Mouse (Mus musculus) CH12.LX (cell line): ENCODE results near the gene Ebf1. TPM values are rescaled to one million over a fixed set of nuclear protein-coding genes. Genes with fewer than 3 reads are reported as not detected.

Experiments
- DNase-seq: peaks from one replicate; pipeline ENCODE4 v3.0.0-alpha.2; 2013; ENCODE audit errors: extremely low read depth
- H3K27ac ChIP-seq: 2 replicates; pipeline ENCODE4 v1.5.1; 2012; ENCODE audit warnings: low read depth, mild to moderate bottlenecking, control low read depth, moderate library complexity; ENCODE audit not compliant: insufficient read depth
- H3K27me3 ChIP-seq: replicated peaks from 2 replicates; pipeline ENCODE3; 2012; ENCODE audit warnings: inconsistent platforms
- H3K36me3 ChIP-seq, 2 experiments: replicated peaks in 1 of 2; 2 replicates each; pipeline versions ENCODE3 to v1.6.1; 2012; ENCODE audit warnings: inconsistent platforms in 1 of 2, low read length in 1 of 2, mild to moderate bottlenecking in 1 of 2, mixed read lengths in 1 of 2, moderate library complexity in 1 of 2; ENCODE audit not compliant: control insufficient read depth in 1 of 2, insufficient read depth in 1 of 2
- H3K4me1 ChIP-seq, 2 experiments: 2 replicates each; pipeline ENCODE4 v1.6.1; 2012; ENCODE audit warnings: inconsistent platforms in 1 of 2, moderate library complexity in 1 of 2; ENCODE audit not compliant: insufficient read depth in 2 of 2, control insufficient read depth in 1 of 2
- H3K4me2 ChIP-seq: 2 replicates; pipeline ENCODE4 v1.6.1; 2012; ENCODE audit warnings: low read depth, mild to moderate bottlenecking, control low read depth; ENCODE audit not compliant: poor library complexity, insufficient read depth, severe bottlenecking
- H3K4me3 ChIP-seq, 3 experiments: fragments of 150-350 bp in 1 of 3; sonication (generic) in 1 of 3; replicated peaks in 1 of 3; 2 replicates each; pipeline versions ENCODE3 to v1.5.1; 2011 to 2012; ENCODE audit warnings: low read depth in 2 of 3, low read length in 2 of 3, mild to moderate bottlenecking in 2 of 3, moderate library complexity in 2 of 3, control low read depth in 1 of 3, improper control_type of control experiment in 1 of 3, inconsistent platforms in 1 of 3, mixed read lengths in 1 of 3; ENCODE audit not compliant: poor library complexity in 1 of 3
- H3K79me2 ChIP-seq: replicated peaks from 2 replicates; pipeline ENCODE4 v1.6.1; 2012; ENCODE audit warnings: mild to moderate bottlenecking, moderate library complexity; ENCODE audit not compliant: control insufficient read depth, poor library complexity, insufficient read depth, severe bottlenecking; ENCODE audit errors: extremely low read depth
- H3K9ac ChIP-seq: 2 replicates; pipeline ENCODE4 v1.6.1; 2012; ENCODE audit warnings: low read depth, mild to moderate bottlenecking, control low read depth, moderate library complexity; ENCODE audit not compliant: insufficient read depth
- H3K9me3 ChIP-seq: replicated peaks from 2 replicates; pipeline ENCODE3; 2012; ENCODE audit warnings: low read length, inconsistent platforms, mixed read lengths
- BHLHE40 ChIP-seq: IDR thresholded peaks from 2 replicates; pipeline ENCODE4 v1.6.1; 2011; ENCODE audit warnings: mild to moderate bottlenecking, low read depth, low read length, improper control_type of control experiment
- CHD1 ChIP-seq: IDR thresholded peaks from 2 replicates; pipeline ENCODE4 v1.6.1; 2012; ENCODE audit warnings: low read depth, low read length, improper control_type of control experiment, inconsistent platforms
- CHD2 ChIP-seq: IDR thresholded peaks from 2 replicates; pipeline ENCODE4 v1.6.1; 2011; ENCODE audit warnings: low read length, improper control_type of control experiment
- CTCF ChIP-seq, 2 experiments: IDR thresholded peaks in 1 of 2; conservative IDR thresholded peaks in 1 of 2; 2 replicates each; pipeline ENCODE4 v1.5.1; 2011 to 2012; ENCODE audit warnings: low read depth in 2 of 2, low read length in 2 of 2, improper control_type of control experiment in 1 of 2, inconsistent platforms in 1 of 2, mild to moderate bottlenecking in 1 of 2, moderate library complexity in 1 of 2
- E2F4 ChIP-seq: IDR thresholded peaks from 2 replicates; pipeline ENCODE4 v1.6.1; 2011; ENCODE audit warnings: low read depth, low read length, improper control_type of control experiment; ENCODE audit not compliant: insufficient replicate concordance
- EP300 ChIP-seq: IDR thresholded peaks from 2 replicates; pipeline ENCODE4 v1.6.1; 2011; ENCODE audit warnings: low read length, improper control_type of control experiment
- ETS1 ChIP-seq: conservative IDR thresholded peaks from 2 replicates; pipeline ENCODE4 v1.6.1; 2012; ENCODE audit warnings: low read depth, mild to moderate bottlenecking, inconsistent platforms, low read length, improper control_type of control experiment, moderate library complexity
- IRF4 ChIP-seq: IDR thresholded peaks from 2 replicates; pipeline ENCODE4 v1.6.1; 2014; ENCODE audit warnings: low read depth, mild to moderate bottlenecking, inconsistent platforms, low read length, improper control_type of control experiment
- JUND ChIP-seq: conservative IDR thresholded peaks from 2 replicates; pipeline ENCODE4 v1.6.1; 2011; ENCODE audit warnings: low read depth, low read length, improper control_type of control experiment
- KAT2A ChIP-seq: IDR thresholded peaks from 2 replicates; pipeline ENCODE4 v1.6.1; 2012; ENCODE audit warnings: low read length, improper control_type of control experiment, inconsistent platforms; ENCODE audit not compliant: insufficient replicate concordance
- MAFK ChIP-seq: IDR thresholded peaks from 2 replicates; pipeline ENCODE4 v1.6.1; 2011; ENCODE audit warnings: low read length, improper control_type of control experiment; ENCODE audit not compliant: insufficient replicate concordance
- MAX ChIP-seq: IDR thresholded peaks from 2 replicates; pipeline ENCODE4 v1.6.1; 2011; ENCODE audit warnings: low read length, improper control_type of control experiment
- MEF2A ChIP-seq: IDR thresholded peaks from 2 replicates; pipeline ENCODE4 v1.6.1; 2014; ENCODE audit warnings: low read depth, mild to moderate bottlenecking, inconsistent platforms, low read length, improper control_type of control experiment, borderline replicate concordance
- MXI1 ChIP-seq: IDR thresholded peaks from 2 replicates; pipeline ENCODE4 v1.6.1; 2011; ENCODE audit warnings: mild to moderate bottlenecking, low read depth, low read length, improper control_type of control experiment
- NELFE ChIP-seq: IDR thresholded peaks from 2 replicates; pipeline ENCODE4 v1.6.1; 2011; ENCODE audit warnings: low read depth, low read length, improper control_type of control experiment
- NRF1 ChIP-seq: IDR thresholded peaks from 2 replicates; pipeline ENCODE4 v1.6.1; 2014; ENCODE audit warnings: low read depth, mild to moderate bottlenecking, inconsistent platforms, low read length, improper control_type of control experiment, moderate library complexity
- POLR2A ChIP-seq: IDR thresholded peaks from 2 replicates; pipeline ENCODE4 v1.6.1; 2011; ENCODE audit warnings: low read depth, mild to moderate bottlenecking, improper control_type of control experiment, low read length
- POLR2AphosphoS2 ChIP-seq: IDR thresholded peaks from 2 replicates; pipeline ENCODE4 v1.6.1; 2011; ENCODE audit warnings: low read depth, low read length, improper control_type of control experiment
- RCOR1 ChIP-seq: conservative IDR thresholded peaks from 2 replicates; pipeline ENCODE4 v1.6.1; 2012; ENCODE audit warnings: low read depth, mild to moderate bottlenecking, inconsistent platforms, low read length, improper control_type of control experiment
- UBTF ChIP-seq: IDR thresholded peaks from 2 replicates; pipeline ENCODE4 v1.6.1; 2012; ENCODE audit warnings: low read depth, mild to moderate bottlenecking, inconsistent platforms, low read length, improper control_type of control experiment, moderate library complexity
- USF1 ChIP-seq: IDR thresholded peaks from 2 replicates; pipeline ENCODE4 v1.6.1; 2014; ENCODE audit warnings: low read depth, mild to moderate bottlenecking, inconsistent platforms, low read length, improper control_type of control experiment
- USF2 ChIP-seq: conservative IDR thresholded peaks from 2 replicates; pipeline ENCODE4 v1.6.1; 2011; ENCODE audit warnings: low read depth, low read length, improper control_type of control experiment
- ZMIZ1 ChIP-seq: IDR thresholded peaks from 2 replicates; pipeline ENCODE4 v1.6.1; 2012; ENCODE audit warnings: low read depth, mild to moderate bottlenecking, inconsistent platforms, low read length, improper control_type of control experiment
- ZNF384 ChIP-seq: IDR thresholded peaks from 2 replicates; pipeline ENCODE4 v1.6.1; 2012; ENCODE audit warnings: low read depth, low read length, improper control_type of control experiment, inconsistent platforms
- dilution Hi-C: fragments of 300-500 bp; cut with MboI; formaldehyde crosslinking; loops from 2 replicates; pipeline ENCODE4 v1.14.3; 2020; ENCODE audit warnings: low sequenced_read_pairs; ENCODE audit not compliant: extremely low pct_unique_long_range_greater_than_20kb, extremely low pct_ligation_motif_present
- in situ Hi-C: fragments of 300-500 bp; cut with MboI; formaldehyde crosslinking; loops from 3 replicates; pipeline ENCODE4 v1.14.3; 2019; ENCODE audit warnings: low sequenced_read_pairs, low pct_ligation_motif_present, low pct_unique_long_range_greater_than_20kb, mixed read lengths
- polyA plus RNA-seq: library from polyadenylated mRNA; unstranded; fragments of >175 nt; gene quantifications from 2 replicates; pipeline ENCODE4 v1.2.1, GENCODE M21; 2012; ENCODE audit warnings: low read depth; ENCODE audit not compliant: insufficient read length
- total RNA-seq, 2 experiments: library from RNA; depleted of rRNA; stranded (reverse); fragments of 300-350 nt in 1 of 2; fragments of >200 nt in 1 of 2; gene quantifications; 2 replicates each; pipeline ENCODE4 v1.2.3; 2012 to 2014

The Ebf1 gene
- total and polyA plus RNA-seq, 3 experiments, result 37.8 to 60.7 (median 42.8) TPM

- Histone ChIP-seq H3K27me3 (no peaks in the 10 kb centered on the region), H3K79me2 (peaks cover 4% of the 10 kb centered on the region; the same call in 1 of the 2 replicates), H3K4me2 (no peak overlapping the region), H3K9ac (no peak overlapping the region), H3K27ac (no peak overlapping the region), H3K36me3 (peaks cover 3 to 62% of the 10 kb centered on the region in 2 experiments), H3K4me3 (no peak overlapping the region), H3K4me1 (peaks cover 13 to 38% of the 10 kb centered on the region in 2 experiments), H3K9me3 (peaks cover 2% of the 10 kb centered on the region)
- in situ Hi-C loops (loop anchor here (25.0 kb wide), 1 partner anchor 753 kb away; no protein-coding TSS in a partner anchor), dilution Hi-C loops (no loop called here)
- no peak for DNase-seq
- TF ChIP-seq IRF4 (no peak), ETS1 (no peak), POLR2AphosphoS2 (no peak), MEF2A (no peak), KAT2A (no peak), UBTF (no peak), CHD2 (no peak), CHD1 (no peak), MXI1 (no peak), CTCF (conservative IDR thresholded peaks at IDR 0.05 in 1 of 2, IDR thresholded peaks at IDR 0.05 in 1 of 2; ENCODE audit: low read depth in 2 of 2, low read length in 2 of 2) (no peak), EP300 (no peak), NELFE (no peak), BHLHE40 (no peak), ZNF384 (no peak), USF1 (no peak), NRF1 (no peak), POLR2A (no peak), MAFK (no peak), MAX (no peak)
Observed at GRCm38 (mm10) chr11:44784255-44785029, 167.3 kb downstream of the Ebf1 start.

GRCm38 (mm10) chr11:44785063-44785462 is 167.9 kb downstream of the Ebf1 start:
- Histone ChIP-seq H3K4me3 (no peak overlapping the region), H3K9me3 (peaks cover 1% of the 10 kb centered on the region), H3K27ac (no peak overlapping the region), H3K27me3 (no peaks in the 10 kb centered on the region), H3K36me3 (peaks cover 3 to 62% of the 10 kb centered on the region in 2 experiments), H3K9ac (no peak overlapping the region), H3K4me1 (peaks cover 9 to 38% of the 10 kb centered on the region in 2 experiments), H3K79me2 (peaks cover 2% of the 10 kb centered on the region; the same call in 1 of the 2 replicates), H3K4me2 (no peak overlapping the region)
- dilution Hi-C loops, result no loop called here
- TF ChIP-seq RCOR1 (no peak), E2F4 (no peak), JUND (no peak), NRF1 (no peak), USF2 (no peak), ZMIZ1 (no peak)
- in situ Hi-C loops, result loop anchor here (25.0 kb wide), 1 partner anchor 752 kb away; no protein-coding TSS in a partner anchor
- DNase-seq, result no peak
